Mouse (Mus musculus): ENCODE measurements around the gene Stat5b.

DNA sequence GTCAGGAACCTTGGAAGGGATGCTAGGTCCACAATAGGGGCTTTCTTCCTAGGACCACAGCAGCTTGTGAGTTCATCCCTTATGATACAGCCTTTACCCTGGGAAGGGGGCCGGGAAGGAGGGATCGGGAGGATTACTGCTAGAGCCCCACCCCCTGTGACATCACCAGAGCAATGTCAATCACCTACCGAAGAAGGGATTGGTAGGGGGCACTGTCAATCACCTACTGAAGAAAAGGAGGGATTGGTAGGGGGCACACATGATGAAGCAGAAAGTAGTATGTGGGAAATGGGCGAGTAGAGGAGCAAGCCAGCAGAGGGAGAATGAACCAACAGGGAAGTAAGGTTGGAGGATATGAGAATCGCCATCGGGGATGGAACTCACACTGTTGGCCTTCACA is 94.0 kb downstream of the Stat5b start:
- TF ChIP-seq POLR2A (IDR thresholded peaks at IDR 0.05; ENCODE audit: control insufficient read depth in 1 of 2, insufficient read depth in 1 of 2, low read depth in 1 of 2, low read length in 2 of 2, poor library complexity in 1 of 2) (no peak), CTCF (IDR thresholded peaks at IDR 0.05 in 2 of 3, conservative IDR thresholded peaks at IDR 0.05 in 1 of 3; ENCODE audit: control insufficient read depth in 1 of 3, insufficient read depth in 1 of 3, low read depth in 2 of 3, low read length in 3 of 3, poor library complexity in 1 of 3, severe bottlenecking in 1 of 3) (no peak), ETS1 (IDR thresholded peaks at IDR 0.05; ENCODE audit: low read depth, low read length) (no peak), ZNF384 (IDR thresholded peaks at IDR 0.05; ENCODE audit: low read depth, low read length) (no peak), KAT2A (conservative IDR thresholded peaks at IDR 0.05; ENCODE audit: low read depth, low read length) (no peak), EP300 (IDR thresholded peaks at IDR 0.05; ENCODE audit: low read depth in 1 of 2, low read length in 2 of 2) (no peak), USF2 (IDR thresholded peaks at IDR 0.05; ENCODE audit: borderline replicate concordance in 1 of 2, insufficient read depth in 1 of 2, low read depth in 1 of 2, low read length in 2 of 2) (no peak), ZC3H11A (IDR thresholded peaks at IDR 0.05; ENCODE audit: low read depth, low read length) (no peak), ZKSCAN1 (IDR thresholded peaks at IDR 0.05; ENCODE audit: low read depth, low read length) (no peak), TAL1 (IDR thresholded peaks at IDR 0.05; ENCODE audit: low read length) (no peak), UBTF (IDR thresholded peaks at IDR 0.05; ENCODE audit: borderline replicate concordance, insufficient read depth, low read depth, low read length) (no peak), GATA1 (IDR thresholded peaks at IDR 0.05; ENCODE audit: low read depth, low read length) (no peak)

All from MEL (cell line).